Mouse (Mus musculus) MEL (cell line): ENCODE data around the gene Trim14. TPM values are rescaled to one million over a fixed set of nuclear protein-coding genes. Genes with fewer than 3 reads are reported as not detected.

ENCODE experiments used
- DNase-seq: peaks from one replicate; pipeline ENCODE4 v3.0.0; 2011; ENCODE audit warnings: low read depth, low spot score
- H3K27ac ChIP-seq: 2 replicates; pipeline ENCODE4 v1.5.1; 2012; ENCODE audit warnings: low read depth, mild to moderate bottlenecking, control low read depth, low read length, moderate library complexity; ENCODE audit not compliant: control insufficient read depth
- H3K27me3 ChIP-seq, 2 experiments: fragments of 150-350 bp in 1 of 2; sonication (generic) in 1 of 2; 2 replicates each; pipeline ENCODE4 v1.6.1; 2012; ENCODE audit warnings: low read length in 2 of 2, mild to moderate bottlenecking in 2 of 2, improper control_type of control experiment in 1 of 2, moderate library complexity in 1 of 2; ENCODE audit not compliant: insufficient read depth in 2 of 2, control insufficient read depth in 1 of 2
- H3K36me3 ChIP-seq, 2 experiments: 2 replicates each; pipeline ENCODE4 v1.6.1; 2012 to 2014; ENCODE audit warnings: low read length in 2 of 2, improper control_type of control experiment in 1 of 2, inconsistent platforms in 1 of 2, mild to moderate bottlenecking in 1 of 2; ENCODE audit not compliant: insufficient read depth in 2 of 2, control insufficient read depth in 1 of 2
- H3K4me1 ChIP-seq, 2 experiments: fragments of 150-350 bp in 1 of 2; sonication (generic) in 1 of 2; 2 replicates each; pipeline ENCODE4 v1.6.1; 2012; ENCODE audit warnings: low read length in 2 of 2, improper control_type of control experiment in 1 of 2, mild to moderate bottlenecking in 1 of 2; ENCODE audit not compliant: insufficient read depth in 2 of 2, control insufficient read depth in 1 of 2
- H3K4me3 ChIP-seq, 2 experiments: fragments of 150-350 bp in 1 of 2; sonication (generic) in 1 of 2; 2 replicates each; pipeline ENCODE4 v1.5.1; 2012; ENCODE audit warnings: low read depth in 2 of 2, low read length in 2 of 2, mild to moderate bottlenecking in 2 of 2, moderate library complexity in 2 of 2, control low read depth in 1 of 2, improper control_type of control experiment in 1 of 2; ENCODE audit not compliant: control insufficient read depth in 1 of 2, insufficient read depth in 1 of 2
- H3K79me2 ChIP-seq: 2 replicates; pipeline ENCODE4 v1.6.1; 2012; ENCODE audit warnings: mild to moderate bottlenecking, low read length, moderate library complexity; ENCODE audit not compliant: control insufficient read depth, poor library complexity, insufficient read depth
- H3K9ac ChIP-seq: 2 replicates; pipeline ENCODE4 v1.6.1; 2012; ENCODE audit warnings: low read depth, mild to moderate bottlenecking, control low read depth, low read length, moderate library complexity; ENCODE audit not compliant: control insufficient read depth, poor library complexity, severe bottlenecking
- H3K9me3 ChIP-seq: fragments of 150-350 bp; sonication (generic); replicated peaks from 2 replicates; pipeline ENCODE4 v1.6.1; 2012; ENCODE audit warnings: mild to moderate bottlenecking, low read length, improper control_type of control experiment, moderate library complexity; ENCODE audit not compliant: insufficient read depth
- E2F4 ChIP-seq: IDR thresholded peaks from 2 replicates; pipeline ENCODE4 v1.6.1; 2011; ENCODE audit warnings: low read depth, low read length, improper control_type of control experiment, borderline replicate concordance
- HCFC1 ChIP-seq: IDR thresholded peaks from 2 replicates; pipeline ENCODE4 v1.6.1; 2012; ENCODE audit warnings: low read depth, mild to moderate bottlenecking, inconsistent platforms, low read length, improper control_type of control experiment, moderate library complexity
- MAFK ChIP-seq: IDR thresholded peaks from 2 replicates; pipeline ENCODE4 v1.6.1; 2011; ENCODE audit warnings: low read depth, mild to moderate bottlenecking, low read length, improper control_type of control experiment, borderline replicate concordance
- MAX ChIP-seq: IDR thresholded peaks from 2 replicates; pipeline ENCODE4 v1.6.1; 2011; ENCODE audit warnings: low read length, improper control_type of control experiment
- MXI1 ChIP-seq: IDR thresholded peaks from 2 replicates; pipeline ENCODE4 v1.6.1; 2011; ENCODE audit warnings: mild to moderate bottlenecking, low read depth, low read length, improper control_type of control experiment
- MYB ChIP-seq: IDR thresholded peaks from 2 replicates; pipeline ENCODE4 v1.6.1; 2011; ENCODE audit warnings: mild to moderate bottlenecking, low read depth, low read length, improper control_type of control experiment
- NELFE ChIP-seq: IDR thresholded peaks from 2 replicates; pipeline ENCODE4 v1.6.1; 2011; ENCODE audit warnings: low read depth, low read length, improper control_type of control experiment
- POLR2AphosphoS2 ChIP-seq: IDR thresholded peaks from 2 replicates; pipeline ENCODE4 v1.6.1; 2011; ENCODE audit warnings: low read length, improper control_type of control experiment
- POLR2AphosphoS5 ChIP-seq: IDR thresholded peaks from 2 replicates; pipeline ENCODE4 v1.6.1; 2012; ENCODE audit warnings: low read depth, borderline replicate concordance, mild to moderate bottlenecking, inconsistent platforms, low read length, moderate library complexity, mixed read lengths
- TAL1 ChIP-seq: IDR thresholded peaks from 2 replicates; pipeline ENCODE4 v1.6.1; 2012; ENCODE audit warnings: mild to moderate bottlenecking, inconsistent platforms, low read length, moderate library complexity, mixed read lengths
- UBTF ChIP-seq: IDR thresholded peaks from 2 replicates; pipeline ENCODE4 v1.6.1; 2012; ENCODE audit warnings: low read depth, mild to moderate bottlenecking, inconsistent platforms, low read length, improper control_type of control experiment, moderate library complexity, borderline replicate concordance; ENCODE audit not compliant: insufficient read depth
- ZMIZ1 ChIP-seq: IDR thresholded peaks from 2 replicates; pipeline ENCODE4 v1.6.1; 2012; ENCODE audit warnings: low read depth, mild to moderate bottlenecking, inconsistent platforms, low read length, improper control_type of control experiment, moderate library complexity
- ZNF384 ChIP-seq: IDR thresholded peaks from 2 replicates; pipeline ENCODE4 v1.6.1; 2012; ENCODE audit warnings: low read depth, mild to moderate bottlenecking, inconsistent platforms, low read length, improper control_type of control experiment
- polyA plus RNA-seq, 2 experiments: library from polyadenylated mRNA; stranded (reverse) in 1 of 2; unstranded in 1 of 2; fragments of >175 nt in 1 of 2; fragments of >200 nt in 1 of 2; gene quantifications; 2 replicates each; pipeline versions ENCODE4 v1.2.1 to v1.2.4; 2012; ENCODE audit warnings: low replicate concordance in 2 of 2, low read depth in 1 of 2; ENCODE audit not compliant: insufficient read length in 2 of 2, insufficient read depth in 1 of 2, missing spikeins in 1 of 2
- total RNA-seq: library from RNA; depleted of rRNA; stranded (reverse); fragments of 300-350 nt; gene quantifications from 2 replicates; pipeline ENCODE4 v1.2.3, GENCODE M21; 2012

Trim14 gene
- total and polyA plus RNA-seq, 3 experiments, result 1.1 to 5.1 TPM; not detected in 1

GRCm38 (mm10) chr4:46569671-46570070 is 33.7 kb upstream of the Trim14 start:
- peaks cover 0 to 22% of the 10 kb centered on the region in 2 experiments; a peak in 2 of 4 replicates for H3K36me3 ChIP-seq
- peaks cover 8 to 31% of the 10 kb centered on the region in 2 experiments for H3K4me1 ChIP-seq
- no peak overlapping the region for H3K4me3 ChIP-seq
- no peak overlapping the region for H3K27ac ChIP-seq
- no peak for TF ChIP-seq UBTF
- no peak for TF ChIP-seq E2F4
- no peak for TF ChIP-seq MXI1
- no peak for TF ChIP-seq TAL1
- no peak for TF ChIP-seq MAX
- no peak for TF ChIP-seq HCFC1
- no peaks in the 10 kb centered on the region for H3K9me3 ChIP-seq
- H3K79me2 ChIP-seq, result no peaks in the 10 kb centered on the region
- H3K27me3 ChIP-seq, result no peaks in the 10 kb centered on the region
- no peak for DNase-seq
- H3K9ac ChIP-seq, result no peak overlapping the region

- no peak for DNase-seq
- Histone ChIP-seq H3K4me3 (no peak overlapping the region), H3K27me3 (no peaks in the 10 kb centered on the region), H3K36me3 (peaks cover 0 to 27% of the 10 kb centered on the region in 2 experiments; a peak in 2 of 4 replicates), H3K9ac (no peak overlapping the region), H3K79me2 (no peaks in the 10 kb centered on the region), H3K4me1 (peaks cover 20 to 38% of the 10 kb centered on the region in 2 experiments), H3K27ac (no peak overlapping the region), H3K9me3 (no peaks in the 10 kb centered on the region)
- TF ChIP-seq POLR2AphosphoS5 (no peak), NELFE (no peak), UBTF (no peak), MAFK (no peak), MAX (no peak), ZMIZ1 (no peak), MYB (no peak)
Observed at GRCm38 (mm10) chr4:46568169-46568568, 32.2 kb upstream of the Trim14 start.

GRCm38 (mm10) chr4:46566931-46567671 is 31.2 kb upstream of the Trim14 start:
- Histone ChIP-seq H3K36me3 (peaks cover 0 to 34% of the 10 kb centered on the region in 2 experiments; a peak in 2 of 4 replicates), H3K4me3 (no peak overlapping the region), H3K27me3 (no peaks in the 10 kb centered on the region), H3K27ac (no peak overlapping the region), H3K79me2 (no peaks in the 10 kb centered on the region), H3K9me3 (no peaks in the 10 kb centered on the region), H3K4me1 (peaks cover 20 to 48% of the 10 kb centered on the region in 2 experiments), H3K9ac (no peak overlapping the region)
- DNase-seq, result no peak
- 0 out of 2 replicates have a peak, but pooled peaks have one; percentile 7 for TF ChIP-seq ZNF384
- no peak for TF ChIP-seq POLR2AphosphoS2
